ENCODE assay signal across 14 mouse cellular contexts in genomic region chr17:29428213-29428612, GRCm38 (mm10).
DNase-seq lines count a peak whose midpoint lies in the region; ATAC-seq and TF ChIP-seq lines count a peak whose summit lies in the region.
"Had no signal": no experiment of that assay in that cellular context is flagged by ENCODE, and none has a peak within 500 bp of the region (broad histone marks: within the 10 kb centered on the region; RNA-seq: fewer than 3 reads in every experiment).

No protein-coding gene starts in this region.

- no peak for DNase-seq in heart, postnatal 36 days
- DNase-seq in liver, postnatal 0 days: no peak
- DNase-seq in CH12.LX (ENCODE audit: extremely low read depth): no peak
- DNase-seq in limb, embryonic 10.5 days (ENCODE audit: low spot score): no peak
- no peak for DNase-seq in cerebellum, adult 9-11 months
- DNase-seq: cerebellum, postnatal 14 days; lung, embryonic 14.5 days; right cerebral cortex, postnatal 4 days; thymus, postnatal 4 days had no signal

- H3K79me2 ChIP-seq in CH12.LX (replicated peaks; ENCODE audit: control insufficient read depth, extremely low read depth, insufficient read depth, poor library complexity, severe bottlenecking): peaks cover under 1% of the 10 kb centered on the region

- intact Hi-C loops in heart, postnatal 36 days (cut with DNase I): no loop called here

- no peak for ATAC-seq in heart, embryonic 11.5 days (replicated peaks; ENCODE audit: insufficient number of reproducible peaks, low FRiP score, low TSS enrichment)
- ATAC-seq in liver, embryonic 12.5 days: no peak
- no peak for ATAC-seq in liver, postnatal 0 days

- WGBS in heart, embryonic 11.5 days (ENCODE audit: insufficient replicate concordance): 51% methylated on average over 8 of the region's 8 CpGs
- 57% methylated on average over 8 of the region's 8 CpGs for WGBS in liver, embryonic 12.5 days (ENCODE audit: insufficient replicate concordance)
- WGBS in liver, postnatal 0 days (ENCODE audit: insufficient replicate concordance): 48% methylated on average over 8 of the region's 8 CpGs
- WGBS in limb, embryonic 10.5 days: 57% methylated on average over 8 of the region's 8 CpGs

- H3K27ac ChIP-seq in heart, embryonic 11.5 days (ENCODE audit: low read depth, low read length): no peak overlapping the region
- H3K27ac ChIP-seq in liver, embryonic 12.5 days: peak overlapping the region; percentile 39
- no peak overlapping the region for H3K27ac ChIP-seq in liver, postnatal 0 days (ENCODE audit: low read depth)
- no peak overlapping the region for H3K27ac ChIP-seq in CH12.LX (ENCODE audit: insufficient read depth, low read depth)
- H3K27ac ChIP-seq in limb, embryonic 10.5 days: peak overlapping the region; percentile 50; the same call in 1 of the 2 replicates
- H3K27ac ChIP-seq: embryonic facial prominence, embryonic 12.5 days; heart, embryonic 15.5 days; stomach, embryonic 15.5 days had no signal

- no peak for TF ChIP-seq CTCF in liver, postnatal 0 days (IDR thresholded peaks at IDR 0.05; ENCODE audit: low read depth)
- no peak for TF ChIP-seq CTCF in CH12.LX (conservative IDR thresholded peaks at IDR 0.05 in 1 of 2, IDR thresholded peaks at IDR 0.05 in 1 of 2; ENCODE audit: low read depth in 2 of 2, low read length in 2 of 2)

- dilution Hi-C loops in CH12.LX (cut with MboI; ENCODE audit: extremely low pct_ligation_motif_present, extremely low pct_unique_long_range_greater_than_20kb, low sequenced_read_pairs): no loop called here

- TF ChIP-seq EP300 in liver, postnatal 0 days (IDR thresholded peaks at IDR 0.05; ENCODE audit: low read depth): no peak
- TF ChIP-seq EP300 in CH12.LX (IDR thresholded peaks at IDR 0.05; ENCODE audit: low read length): no peak

- 0 out of 2 replicates have a peak overlapping the region, but pooled peaks have one; percentile 12 for H3K9ac ChIP-seq in heart, embryonic 11.5 days (ENCODE audit: low read depth, low read length)
- peak overlapping the region; percentile 36; the same call in 1 of the 2 replicates for H3K9ac ChIP-seq in liver, embryonic 12.5 days
- H3K9ac ChIP-seq in liver, postnatal 0 days (replicated peaks): no peak overlapping the region
- no peak overlapping the region for H3K9ac ChIP-seq in CH12.LX (ENCODE audit: insufficient read depth, low read depth)
- H3K9ac ChIP-seq: embryonic facial prominence, embryonic 12.5 days; heart, embryonic 15.5 days; lung, embryonic 14.5 days; stomach, embryonic 15.5 days had no signal

- peaks cover 34% of the 10 kb centered on the region for H3K4me1 ChIP-seq in heart, embryonic 11.5 days (ENCODE audit: control insufficient read depth, insufficient read depth, low read length)
- H3K4me1 ChIP-seq in liver, embryonic 12.5 days: peaks cover 54% of the 10 kb centered on the region
- H3K4me1 ChIP-seq in liver, postnatal 0 days (ENCODE audit: insufficient read depth): peaks cover 28% of the 10 kb centered on the region
- peaks cover 24 to 79% of the 10 kb centered on the region in 2 experiments for H3K4me1 ChIP-seq in CH12.LX (ENCODE audit: control insufficient read depth in 1 of 2, insufficient read depth in 2 of 2)
- H3K4me1 ChIP-seq in limb, embryonic 10.5 days: peaks cover 33% of the 10 kb centered on the region
- H3K4me1 ChIP-seq: stomach, embryonic 15.5 days had no signal

- H3K4me2 ChIP-seq in heart, embryonic 11.5 days: no peak overlapping the region
- no peak overlapping the region for H3K4me2 ChIP-seq in liver, embryonic 12.5 days
- no peak overlapping the region for H3K4me2 ChIP-seq in liver, postnatal 0 days (ENCODE audit: low read depth, low read length)
- no peak overlapping the region for H3K4me2 ChIP-seq in CH12.LX (ENCODE audit: insufficient read depth, low read depth, poor library complexity, severe bottlenecking)
- H3K4me2 ChIP-seq: embryonic facial prominence, embryonic 12.5 days; heart, embryonic 15.5 days; lung, embryonic 14.5 days; stomach, embryonic 15.5 days had no signal

- in situ Hi-C loops in CH12.LX (cut with MboI; ENCODE audit: low pct_ligation_motif_present, low pct_unique_long_range_greater_than_20kb, low sequenced_read_pairs): no loop called here

- H3K36me3 ChIP-seq in heart, embryonic 11.5 days (ENCODE audit: control insufficient read depth, insufficient read depth, low read length): no peaks in the 10 kb centered on the region
- H3K36me3 ChIP-seq in liver, embryonic 12.5 days: no peaks in the 10 kb centered on the region
- H3K36me3 ChIP-seq in liver, postnatal 0 days (replicated peaks; ENCODE audit: insufficient read depth, low read length): no peaks in the 10 kb centered on the region
- peaks cover 3 to 67% of the 10 kb centered on the region in 2 experiments for H3K36me3 ChIP-seq in CH12.LX (replicated peaks in 1 of 2; ENCODE audit: control insufficient read depth in 1 of 2, insufficient read depth in 1 of 2, low read length in 1 of 2)
- no peaks in the 10 kb centered on the region for H3K36me3 ChIP-seq in limb, embryonic 10.5 days
- H3K36me3 ChIP-seq: embryonic facial prominence, embryonic 12.5 days; heart, embryonic 15.5 days; stomach, embryonic 15.5 days had no signal

- no peaks in the 10 kb centered on the region for H3K27me3 ChIP-seq in heart, embryonic 11.5 days (ENCODE audit: control insufficient read depth, insufficient read depth, low read length)
- H3K27me3 ChIP-seq in liver, embryonic 12.5 days (replicated peaks): peaks cover 14% of the 10 kb centered on the region; the same call in 1 of the 2 replicates
- H3K27me3 ChIP-seq in liver, postnatal 0 days (ENCODE audit: insufficient read depth, low read length): no peaks in the 10 kb centered on the region
- no peaks in the 10 kb centered on the region for H3K27me3 ChIP-seq in CH12.LX (replicated peaks)
- no peaks in the 10 kb centered on the region for H3K27me3 ChIP-seq in limb, embryonic 10.5 days (ENCODE audit: low read depth, poor library complexity, severe bottlenecking)
- H3K27me3 ChIP-seq: embryonic facial prominence, embryonic 12.5 days; heart, embryonic 15.5 days; stomach, embryonic 15.5 days had no signal

- TF ChIP-seq RAD21 in CH12.LX (IDR thresholded peaks at IDR 0.05; ENCODE audit: low read depth, low read length): no peak

- no peak for TF ChIP-seq POLR2A in CH12.LX (IDR thresholded peaks at IDR 0.05; ENCODE audit: low read depth, low read length)

- H3K9me3 ChIP-seq in heart, embryonic 11.5 days (replicated peaks; ENCODE audit: control insufficient read depth, low read length): no peaks in the 10 kb centered on the region
- H3K9me3 ChIP-seq in liver, embryonic 12.5 days (replicated peaks): no peaks in the 10 kb centered on the region
- H3K9me3 ChIP-seq in liver, postnatal 0 days (ENCODE audit: low read length): no peaks in the 10 kb centered on the region
- peaks cover 4% of the 10 kb centered on the region for H3K9me3 ChIP-seq in CH12.LX (replicated peaks; ENCODE audit: low read length)
- no peaks in the 10 kb centered on the region for H3K9me3 ChIP-seq in limb, embryonic 10.5 days (replicated peaks)
- H3K9me3 ChIP-seq: embryonic facial prominence, embryonic 12.5 days; heart, embryonic 15.5 days; stomach, embryonic 15.5 days had no signal

- no peak overlapping the region for H3K4me3 ChIP-seq in heart, embryonic 11.5 days (ENCODE audit: low read depth, low read length)
- H3K4me3 ChIP-seq in liver, embryonic 12.5 days: no peak overlapping the region
- H3K4me3 ChIP-seq in liver, postnatal 0 days (ENCODE audit: low read depth, low read length): no peak overlapping the region
- no peak overlapping the region for H3K4me3 ChIP-seq in CH12.LX (replicated peaks in 1 of 3; ENCODE audit: low read depth in 2 of 3, low read length in 2 of 3, poor library complexity in 1 of 3)
- H3K4me3 ChIP-seq in limb, embryonic 10.5 days: no peak overlapping the region
- H3K4me3 ChIP-seq: embryonic facial prominence, embryonic 12.5 days; heart, embryonic 15.5 days; stomach, embryonic 15.5 days had no signal

TF ChIP-seq in CH12.LX, 34 proteins besides CTCF, POLR2A, EP300 and RAD21:
- TF ChIP-seq CHD2 (IDR thresholded peaks at IDR 0.05; ENCODE audit: low read length): no peak
- peak; percentile 64; the same call in 1 of the 2 replicates for TF ChIP-seq POLR2AphosphoS2 (IDR thresholded peaks at IDR 0.05; ENCODE audit: low read depth, low read length)

Comparison
In these comparisons a context has a peak if more than half of its experiments do, and no peak if none do; other contexts are left out.
1. H3K27ac ChIP-seq: peak in liver, embryonic 12.5 days (single experiment) and limb, embryonic 10.5 days (single experiment); none in heart, embryonic 11.5 days (single experiment), liver, postnatal 0 days (single experiment) and CH12.LX (single experiment).
2. H3K9ac ChIP-seq: peak in heart, embryonic 11.5 days (single experiment) and liver, embryonic 12.5 days (single experiment); none in liver, postnatal 0 days (single experiment) and CH12.LX (single experiment).